Mouse (Mus musculus) hindbrain, postnatal 0 days (tissue): ENCODE measurements at regions not wholly inside any gene's neighbourhood (a gene's known extent, or its start where the extent isn't known, plus 50 kb on each side); places are given as distances from the start of the nearest gene placed in this dataset.

Experiments used
- ATAC-seq: fragments of 200-750 bp; cut with Nextera tagmentation; 2 replicates; pipeline ENCODE4 v1.8.0; 2017; ENCODE audit warnings: mild to moderate bottlenecking, moderate TSS enrichment, moderate library complexity
- DNase-seq: peaks from one replicate; pipeline ENCODE4 v3.0.0-alpha.2; 2015; ENCODE audit warnings: low spot score
- H3K27ac ChIP-seq: fragments of 300-500 bp; sonication (generic); 2 replicates; pipeline ENCODE4 v1.5.1; 2014; ENCODE audit warnings: mild to moderate bottlenecking
- H3K27me3 ChIP-seq: fragments of 300-500 bp; sonication (generic); 2 replicates; pipeline ENCODE4 v1.6.1; 2014; ENCODE audit warnings: low read length, mixed read lengths; ENCODE audit not compliant: insufficient read depth
- H3K36me3 ChIP-seq: fragments of 300-500 bp; sonication (generic); 2 replicates; pipeline ENCODE4 v1.6.1; 2014; ENCODE audit warnings: low read length, mixed read lengths; ENCODE audit not compliant: insufficient read depth
- H3K4me1 ChIP-seq: fragments of 300-500 bp; sonication (generic); 2 replicates; pipeline ENCODE4 v1.6.1; 2014; ENCODE audit warnings: antibody characterized with exemption, low read length, mixed read lengths; ENCODE audit not compliant: insufficient read depth
- H3K4me2 ChIP-seq: fragments of 300-500 bp; sonication (generic); 2 replicates; pipeline ENCODE4 v1.6.1; 2014; ENCODE audit warnings: low read depth, mild to moderate bottlenecking, low read length, moderate library complexity, mixed read lengths
- H3K4me3 ChIP-seq: fragments of 300-500 bp; sonication (generic); 2 replicates; pipeline ENCODE4 v1.5.1; 2014; ENCODE audit warnings: low read length
- H3K9ac ChIP-seq: fragments of 300-500 bp; sonication (generic); replicated peaks from 2 replicates; pipeline ENCODE4 v1.6.1; 2014; ENCODE audit warnings: mild to moderate bottlenecking, low read length, moderate library complexity, mixed read lengths
- H3K9me3 ChIP-seq: fragments of 300-500 bp; sonication (generic); 2 replicates; pipeline ENCODE4 v1.6.1; 2016; ENCODE audit warnings: low read length, mixed read lengths
- CTCF ChIP-seq: IDR thresholded peaks from 2 replicates; pipeline ENCODE4 v1.5.1; 2016; ENCODE audit warnings: antibody characterized with exemption, control low read depth, low read depth
- WGBS: fragments of 180-500 bp; shearing (Covaris S2); extraction: QIAGEN DNeasy Blood & Tissue Kit; methylation state at CpG from one replicate; pipeline ENCODE4 v1.1.7; 2014; 5-methylcytosine and 5-hydroxymethylcytosine counted together

DNA sequence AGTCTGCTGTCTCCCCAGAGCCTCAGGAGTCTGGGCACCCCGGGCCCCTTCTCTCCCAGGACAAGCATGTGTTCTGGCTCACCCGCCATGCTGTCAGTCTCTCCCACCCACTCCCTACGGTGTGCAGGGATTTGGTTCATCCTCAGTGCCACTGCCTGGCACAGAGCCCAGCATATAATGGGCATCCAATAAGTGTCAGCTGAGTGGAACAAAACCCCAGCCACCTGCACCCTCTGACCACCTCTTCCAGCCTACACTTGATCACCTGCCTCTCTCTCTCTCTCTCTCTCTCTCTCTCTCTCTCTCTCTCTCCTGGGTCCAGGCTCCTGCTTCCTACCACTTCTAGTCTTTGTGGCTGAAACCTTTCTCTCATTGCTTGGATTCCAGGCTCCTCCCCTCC lies 259.9 kb upstream of the Gm4791 start:
- no peak overlapping the region for H3K9ac ChIP-seq
- 17% methylated on average over 3 of the region's 3 CpGs for WGBS
- DNase-seq = peak; percentile 51

DNA sequence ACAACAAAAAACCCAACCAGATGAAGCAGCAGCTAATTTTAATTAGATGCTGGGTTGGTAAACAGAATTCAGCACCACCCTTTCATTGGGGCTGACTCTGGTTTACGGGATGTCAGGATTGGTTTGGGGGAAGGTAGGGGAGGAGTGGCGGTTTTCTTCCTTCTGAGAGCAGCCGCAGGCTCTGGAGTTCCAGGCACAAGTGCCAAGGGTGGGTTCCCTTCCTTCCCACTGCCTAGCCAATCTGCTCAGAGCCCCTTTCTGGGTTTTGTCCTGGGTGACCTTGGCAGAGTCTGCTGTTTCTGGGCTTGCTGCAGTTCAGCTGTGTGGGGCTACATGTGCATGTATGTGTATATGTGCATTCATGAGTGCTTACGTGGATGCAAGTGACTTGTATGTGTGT lies 260.5 kb upstream of the Gm4791 start:
- 0 out of 2 replicates have a peak, but pooled peaks cover 11% of the 10 kb centered on the region for H3K4me1 ChIP-seq
- DNase-seq (no peak), ATAC-seq (no peak)
- H3K9me3 ChIP-seq = no peaks in the 10 kb centered on the region
- H3K36me3 ChIP-seq = no peaks in the 10 kb centered on the region
- no peak overlapping the region for H3K4me3 ChIP-seq
- H3K9ac ChIP-seq = no peak overlapping the region
- no peak overlapping the region for H3K4me2 ChIP-seq
- 46% methylated on average over 4 of the region's 4 CpGs for WGBS
- H3K27me3 ChIP-seq = no peaks in the 10 kb centered on the region
- TF ChIP-seq CTCF = no peak
- H3K27ac ChIP-seq = no peak overlapping the region

More for the DNA sequence above, 259.9 kb upstream of the Gm4791 start:
- Histone ChIP-seq H3K27me3 (no peaks in the 10 kb centered on the region), H3K4me1 (0 out of 2 replicates have a peak, but pooled peaks cover 11% of the 10 kb centered on the region), H3K9me3 (no peaks in the 10 kb centered on the region), H3K27ac (no peak overlapping the region), H3K36me3 (no peaks in the 10 kb centered on the region), H3K4me3 (no peak overlapping the region), H3K4me2 (no peak overlapping the region)
- no peak for TF ChIP-seq CTCF
- ATAC-seq = no peak

DNA sequence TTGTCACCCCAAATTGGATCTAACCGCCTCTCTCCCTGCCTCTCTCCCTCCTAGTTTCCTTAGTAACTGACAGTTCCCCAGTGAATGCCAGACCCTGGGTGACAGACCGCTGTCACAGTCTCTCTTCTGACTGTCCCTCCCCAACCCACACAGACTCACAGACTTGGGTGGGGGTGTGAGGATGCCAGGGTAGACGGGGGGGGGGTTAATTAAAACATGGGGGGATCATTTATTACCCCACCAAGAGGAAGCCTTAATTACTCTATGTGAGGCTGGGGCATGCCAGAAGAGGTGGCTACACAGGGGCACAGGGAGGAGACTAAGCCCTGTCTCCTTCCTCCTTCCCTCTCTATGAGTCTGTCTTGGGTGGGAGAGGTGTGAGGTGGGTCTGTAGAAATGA lies 261.1 kb upstream of the Gm4791 start:
- DNase-seq (no peak), ATAC-seq (no peak)
- no peak for TF ChIP-seq CTCF
- H3K27me3 ChIP-seq = no peaks in the 10 kb centered on the region
- WGBS = 32% methylated on average over 3 of the region's 3 CpGs
- no peak overlapping the region for H3K9ac ChIP-seq
- H3K4me3 ChIP-seq = no peak overlapping the region
- no peak overlapping the region for H3K27ac ChIP-seq
- no peaks in the 10 kb centered on the region for H3K36me3 ChIP-seq
- no peak overlapping the region for H3K4me2 ChIP-seq
- no peaks in the 10 kb centered on the region for H3K9me3 ChIP-seq
- 0 out of 2 replicates have a peak, but pooled peaks cover 11% of the 10 kb centered on the region for H3K4me1 ChIP-seq

DNA sequence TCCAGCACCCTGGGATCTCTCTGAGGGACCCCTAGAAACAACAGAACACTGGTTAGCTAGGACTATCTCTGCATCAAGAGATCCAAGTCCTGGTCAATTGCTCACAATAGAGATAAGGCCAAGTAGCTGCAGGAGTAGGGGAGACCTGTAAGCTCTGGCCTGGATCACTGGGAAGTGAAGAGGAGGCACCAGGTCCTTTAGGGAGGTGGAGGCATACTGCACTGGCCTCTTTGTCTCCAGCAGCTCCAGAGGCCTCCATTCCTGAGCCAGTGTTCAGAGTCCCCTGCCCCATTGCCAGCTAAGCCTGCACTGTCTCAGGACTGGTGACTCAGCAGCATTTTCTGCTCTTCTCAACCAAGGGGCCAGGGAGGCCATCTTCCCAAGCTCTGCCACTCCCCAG lies 262.3 kb upstream of the Gm4791 start:
- H3K9me3 ChIP-seq = no peaks in the 10 kb centered on the region
- DNase-seq = no peak
- 0 out of 2 replicates have a peak, but pooled peaks cover 11% of the 10 kb centered on the region for H3K4me1 ChIP-seq
- no peaks in the 10 kb centered on the region for H3K36me3 ChIP-seq
- no peak overlapping the region for H3K9ac ChIP-seq
- no peak overlapping the region for H3K4me2 ChIP-seq
- no peaks in the 10 kb centered on the region for H3K27me3 ChIP-seq
- ATAC-seq = no peak
- no peak overlapping the region for H3K27ac ChIP-seq
- H3K4me3 ChIP-seq = no peak overlapping the region
- TF ChIP-seq CTCF = no peak

DNA sequence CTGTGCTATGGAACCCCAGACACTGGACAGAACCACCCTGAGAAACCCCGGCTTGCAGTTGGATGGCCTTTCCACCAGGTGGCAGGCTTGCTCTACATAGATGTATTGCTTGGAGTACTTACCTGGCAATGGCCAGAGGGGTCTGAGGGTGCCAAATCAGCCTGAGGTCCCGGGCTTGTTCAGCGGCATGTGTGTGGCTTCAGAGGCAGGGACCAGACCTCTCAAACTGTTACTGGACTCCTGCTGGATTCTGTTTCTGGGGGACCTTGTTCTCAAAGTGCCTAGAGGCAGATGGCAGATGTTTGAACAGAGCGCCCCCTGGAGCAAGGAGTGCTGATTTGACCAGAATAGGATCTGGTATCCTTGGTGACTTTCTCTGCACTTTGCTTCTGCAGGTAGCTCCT lies 262.9 kb upstream of the Gm4791 start:
- peak; percentile 92 for TF ChIP-seq CTCF
- ATAC-seq (peak; percentile 66), DNase-seq (peak; percentile 91)
- Histone ChIP-seq H3K9ac (no peak overlapping the region), H3K4me3 (no peak overlapping the region), H3K27ac (no peak overlapping the region), H3K9me3 (no peaks in the 10 kb centered on the region), H3K27me3 (no peaks in the 10 kb centered on the region), H3K36me3 (no peaks in the 10 kb centered on the region), H3K4me1 (0 out of 2 replicates have a peak, but pooled peaks cover 11% of the 10 kb centered on the region), H3K4me2 (no peak overlapping the region)
- 9% methylated on average over 4 of the region's 4 CpGs for WGBS

DNA sequence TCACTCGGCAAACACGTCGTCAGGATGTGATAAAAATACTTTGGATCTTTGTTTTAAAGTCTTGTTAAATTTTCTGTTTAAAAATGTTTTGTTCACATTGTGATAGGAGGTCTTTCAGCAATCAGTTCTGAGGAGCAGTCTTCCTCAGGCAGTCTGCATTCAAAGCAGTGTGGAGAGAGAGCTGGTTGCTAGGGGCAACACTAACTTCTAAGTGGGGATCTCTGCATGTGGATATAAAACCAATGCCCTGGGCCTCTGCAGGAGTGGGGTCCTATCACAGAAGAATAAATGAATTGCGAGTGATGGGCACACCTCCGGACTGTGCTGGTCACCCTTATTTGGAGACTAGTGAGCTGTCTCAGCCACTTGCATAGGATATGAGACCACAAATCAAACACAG lies 270.1 kb upstream of the Gm4791 start:
- no peak overlapping the region for H3K27ac ChIP-seq
- no peak overlapping the region for H3K4me3 ChIP-seq
- H3K9me3 ChIP-seq = no peaks in the 10 kb centered on the region; the same call in 1 of the 2 replicates
- H3K36me3 ChIP-seq = no peaks in the 10 kb centered on the region
- no peaks in the 10 kb centered on the region for H3K27me3 ChIP-seq
- no peak overlapping the region for H3K9ac ChIP-seq
- no peaks in the 10 kb centered on the region for H3K4me1 ChIP-seq
- no peak overlapping the region for H3K4me2 ChIP-seq
- 10% methylated on average over 5 of the region's 5 CpGs for WGBS
- 0 out of 2 replicates have a peak, but pooled peaks have one; percentile 35 for ATAC-seq
- TF ChIP-seq CTCF = no peak
- DNase-seq = peak; percentile 65

DNA sequence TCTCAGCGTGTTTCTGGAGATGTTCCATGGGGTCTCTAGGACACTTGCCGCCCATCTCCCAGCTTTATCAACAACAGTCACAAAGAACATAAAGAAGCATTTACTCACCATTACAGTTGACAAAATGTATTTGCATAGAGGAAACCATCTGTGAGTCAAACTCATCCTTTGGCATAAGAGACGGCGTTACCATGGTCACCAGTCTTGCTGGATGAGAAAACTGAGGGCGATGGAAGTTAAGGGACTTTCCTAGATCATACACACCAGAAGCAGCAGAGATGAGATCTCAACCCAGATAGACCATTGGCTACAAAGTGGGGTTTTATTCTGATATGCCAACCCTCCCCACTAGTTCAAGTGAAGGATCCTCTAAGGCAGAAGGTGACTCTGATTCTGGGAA lies 274.3 kb upstream of the Gm4791 start:
- H3K27ac ChIP-seq = no peak overlapping the region
- H3K4me2 ChIP-seq = no peak overlapping the region
- ATAC-seq (no peak), DNase-seq (no peak)
- H3K9me3 ChIP-seq = no peaks in the 10 kb centered on the region; the same call in 1 of the 2 replicates
- H3K4me3 ChIP-seq = no peak overlapping the region
- no peak for TF ChIP-seq CTCF
- WGBS = 72% methylated on average over 5 of the region's 5 CpGs
- no peaks in the 10 kb centered on the region for H3K36me3 ChIP-seq
- H3K27me3 ChIP-seq = no peaks in the 10 kb centered on the region
- H3K4me1 ChIP-seq = no peaks in the 10 kb centered on the region
- H3K9ac ChIP-seq = no peak overlapping the region
